Mouse (Mus musculus) cortical plate, adult 2 months (tissue): ENCODE results near the gene Lsm4.

Source experiments
- CTCF ChIP-seq: fragments of 200-500 bp; IDR thresholded peaks from 2 replicates; pipeline ENCODE4 v1.5.1; 2011; ENCODE audit warnings: mild to moderate bottlenecking, control low read depth, low read length; ENCODE audit not compliant: insufficient read depth; ENCODE audit errors: extremely low read depth
- POLR2A ChIP-seq: fragments of 200-500 bp; IDR thresholded peaks from 2 replicates; pipeline ENCODE4 v1.6.1; 2011; ENCODE audit warnings: mild to moderate bottlenecking, low read length, control low read depth; ENCODE audit not compliant: insufficient read depth; ENCODE audit errors: extremely low read depth

DNA sequence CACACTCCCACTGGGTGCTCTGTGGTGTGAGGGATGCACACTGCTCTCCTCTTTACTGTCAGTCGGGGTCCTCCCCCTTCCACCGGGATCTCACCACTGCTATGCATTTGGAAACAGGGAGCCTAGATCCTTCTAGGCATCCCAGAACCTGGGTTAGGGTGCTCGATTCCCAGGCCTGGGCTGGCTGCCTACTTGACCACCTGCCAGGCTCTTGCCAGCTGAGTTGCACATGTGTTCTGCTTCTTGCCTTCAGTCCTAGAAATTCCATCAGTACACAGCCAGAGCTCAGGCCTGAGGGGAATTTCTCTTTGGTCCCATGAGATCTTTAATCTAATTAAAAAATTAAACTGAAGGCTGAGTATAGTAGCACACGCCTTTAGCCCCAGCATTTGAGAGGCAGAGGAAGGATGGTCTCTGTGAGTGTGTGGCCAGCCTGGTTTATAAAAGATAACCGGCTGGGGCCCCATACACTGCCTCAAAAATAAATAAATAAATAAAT, 16.9 kb downstream of the Lsm4 start:
- no peak for TF ChIP-seq POLR2A
- no peak for TF ChIP-seq CTCF
